Mouse (Mus musculus) liver, adult 2 months (tissue): ENCODE results near the gene St6galnac3.

ENCODE experiments used
- CTCF ChIP-seq: fragments of 200-500 bp; IDR thresholded peaks from 2 replicates; pipeline ENCODE4 v1.5.1; 2011; ENCODE audit warnings: low read depth, low read length, control low read depth
- POLR2A ChIP-seq: fragments of 200-500 bp; IDR thresholded peaks from 2 replicates; pipeline ENCODE4 v1.6.1; 2011; ENCODE audit warnings: low read length, control low read depth; ENCODE audit not compliant: insufficient read depth; ENCODE audit errors: extremely low read depth

GRCm38 (mm10) chr3:153732035-153732434, 7.1 kb upstream of the St6galnac3 start:
- TF ChIP-seq POLR2A (no peak), CTCF (no peak)
